Mouse (Mus musculus) cerebellum, postnatal 4 days (tissue): ENCODE data around the gene Ciart.
"Not testable (repeated sequence)": the region's sequence is repeated elsewhere in the genome, so short reads cannot be mapped to it uniquely, and the experiment has no call there.

Source experiments
- DNase-seq, 2 experiments: peaks; one replicate each; pipeline ENCODE4 v3.0.0; 2022; ENCODE audit warnings: low spot score in 2 of 2, mixed read lengths in 1 of 2

Ciart gene

GRCm38 (mm10) chr3:95901616-95902372 is 19.7 kb upstream of the Ciart start:
- DNase-seq = no peak

- DNase-seq = no peak
These were observed 17.9 kb upstream of the Ciart start for GRCm38 (mm10) chr3:95899800-95900524.

- DNase-seq = not testable (repeated sequence)
These were observed 13.4 kb upstream of the Ciart start for GRCm38 (mm10) chr3:95895501-95895900.

- peak in 1 of 2 experiments; percentile 25 for DNase-seq
These were observed 12.5 kb upstream of the Ciart start for GRCm38 (mm10) chr3:95894317-95895160.

GRCm38 (mm10) chr3:95893606-95894316 is 11.7 kb upstream of the Ciart start, which contains the start of gene Aph1a:
Gene Aph1a (plus strand): TSS chr3:95893969.
- peak; percentile 80 to 90 for DNase-seq

- no peak for DNase-seq
These were observed 11.1 kb upstream of the Ciart start for GRCm38 (mm10) chr3:95893126-95893525.

GRCm38 (mm10) chr3:95892066-95893052 is 10.3 kb upstream of the Ciart start:
- DNase-seq = no peak

GRCm38 (mm10) chr3:95891211-95892065 is 9.4 kb upstream of the Ciart start, which contains the start of gene BC028528:
Gene BC028528 (minus strand): TSS chr3:95892005.
- no peak for DNase-seq

GRCm38 (mm10) chr3:95889664-95890063 is 7.6 kb upstream of the Ciart start:
- no peak for DNase-seq

- DNase-seq = no peak
These were observed 5.5 kb upstream of the Ciart start for GRCm38 (mm10) chr3:95887596-95887995.

GRCm38 (mm10) chr3:95884400-95884799 is 2.3 kb upstream of the Ciart start:
- no peak for DNase-seq

- DNase-seq = peak in 1 of 2 experiments; percentile 59
These were observed 870 bp upstream of the Ciart start for GRCm38 (mm10) chr3:95882816-95883425.

- DNase-seq = no peak
These were observed 3.0 kb downstream of the Ciart start for GRCm38 (mm10) chr3:95879063-95879462.

GRCm38 (mm10) chr3:95872048-95872447 is 10.0 kb downstream of the Ciart start:
- no peak for DNase-seq

GRCm38 (mm10) chr3:95871392-95871867 is 10.6 kb downstream of the Ciart start, which contains the start of gene Mrps21:
Gene Mrps21 (minus strand): TSS chr3:95871519.
- DNase-seq = peak; percentile 60 to 79

GRCm38 (mm10) chr3:95870976-95871375 is 11.1 kb downstream of the Ciart start:
- DNase-seq = no peak

GRCm38 (mm10) chr3:95867408-95867807 is 14.6 kb downstream of the Ciart start:
- no peak for DNase-seq

- no peak for DNase-seq
These were observed 16.0 kb downstream of the Ciart start for GRCm38 (mm10) chr3:95866071-95866470.
